Mouse (Mus musculus): Measurements from ENCODE around the gene Cnot10. TPM values are rescaled to one million over a fixed set of nuclear protein-coding genes. Genes with fewer than 3 reads are reported as not detected.

The Cnot10 gene
- polyA plus RNA-seq, 1 experiment: 34.5 TPM

GRCm38 (mm10) chr9:114647506-114648432 lies 7.8 kb upstream of the Cnot10 start:
- Histone ChIP-seq H3K4me1 (ENCODE audit: control insufficient read depth, insufficient read depth, low read length) (peaks cover 1% of the 10 kb centered on the region; the same call in 1 of the 2 replicates), H3K4me3 (replicated peaks; ENCODE audit: control insufficient read depth, low read depth, low read length) (no peak overlapping the region), H3K27ac (ENCODE audit: control insufficient read depth, insufficient read depth, low read depth, low read length, poor library complexity) (no peak overlapping the region)
- 79% methylated on average over 28 of the region's 28 CpGs for WGBS
- TF ChIP-seq POLR2A (IDR thresholded peaks at IDR 0.05; ENCODE audit: borderline replicate concordance, control insufficient read depth, low read depth, low read length) (no peak), CTCF (IDR thresholded peaks at IDR 0.05; ENCODE audit: control insufficient read depth, insufficient read depth, low read length) (no peak)

- H3K4me3 ChIP-seq (replicated peaks; ENCODE audit: control insufficient read depth, low read depth, low read length): no peak overlapping the region
- 76% methylated on average over 12 of the region's 12 CpGs for WGBS
- peaks cover 1% of the 10 kb centered on the region; the same call in 1 of the 2 replicates for H3K4me1 ChIP-seq (ENCODE audit: control insufficient read depth, insufficient read depth, low read length)
- H3K27ac ChIP-seq (ENCODE audit: control insufficient read depth, insufficient read depth, low read depth, low read length, poor library complexity): no peak overlapping the region
- TF ChIP-seq CTCF (IDR thresholded peaks at IDR 0.05; ENCODE audit: control insufficient read depth, insufficient read depth, low read length) (no peak), POLR2A (IDR thresholded peaks at IDR 0.05; ENCODE audit: borderline replicate concordance, control insufficient read depth, low read depth, low read length) (no peak)
These were observed 6.8 kb upstream of the Cnot10 start for GRCm38 (mm10) chr9:114646556-114647505.

- peak overlapping the region; percentile 82 for H3K27ac ChIP-seq (ENCODE audit: control insufficient read depth, insufficient read depth, low read depth, low read length, poor library complexity)
- 14% methylated on average over 18 of the region's 18 CpGs for WGBS
- peaks cover 2% of the 10 kb centered on the region for H3K4me1 ChIP-seq (ENCODE audit: control insufficient read depth, insufficient read depth, low read length)
- TF ChIP-seq POLR2A (IDR thresholded peaks at IDR 0.05; ENCODE audit: borderline replicate concordance, control insufficient read depth, low read depth, low read length) (no peak), CTCF (IDR thresholded peaks at IDR 0.05; ENCODE audit: control insufficient read depth, insufficient read depth, low read length) (no peak)
- peak overlapping the region; percentile 77 for H3K4me3 ChIP-seq (replicated peaks; ENCODE audit: control insufficient read depth, low read depth, low read length)
These were observed 717 bp downstream of the Cnot10 start for GRCm38 (mm10) chr9:114639186-114639748.

- Histone ChIP-seq H3K4me1 (ENCODE audit: control insufficient read depth, insufficient read depth, low read length) (peaks cover 2% of the 10 kb centered on the region), H3K27ac (ENCODE audit: control insufficient read depth, insufficient read depth, low read depth, low read length, poor library complexity) (no peak overlapping the region), H3K4me3 (replicated peaks; ENCODE audit: control insufficient read depth, low read depth, low read length) (no peak overlapping the region)
- TF ChIP-seq POLR2A (IDR thresholded peaks at IDR 0.05; ENCODE audit: borderline replicate concordance, control insufficient read depth, low read depth, low read length) (no peak), CTCF (IDR thresholded peaks at IDR 0.05; ENCODE audit: control insufficient read depth, insufficient read depth, low read length) (no peak)
- WGBS: 86% methylated on average over 3 of the region's 3 CpGs
These were observed 3.2 kb downstream of the Cnot10 start for GRCm38 (mm10) chr9:114636751-114637150.

GRCm38 (mm10) chr9:114636150-114636549 lies 3.8 kb downstream of the Cnot10 start:
- Histone ChIP-seq H3K4me1 (ENCODE audit: control insufficient read depth, insufficient read depth, low read length) (peaks cover 2% of the 10 kb centered on the region), H3K27ac (ENCODE audit: control insufficient read depth, insufficient read depth, low read depth, low read length, poor library complexity) (no peak overlapping the region), H3K4me3 (replicated peaks; ENCODE audit: control insufficient read depth, low read depth, low read length) (no peak overlapping the region)
- 80% methylated on average over 4 of the region's 4 CpGs for WGBS
- TF ChIP-seq CTCF (IDR thresholded peaks at IDR 0.05; ENCODE audit: control insufficient read depth, insufficient read depth, low read length) (no peak), POLR2A (IDR thresholded peaks at IDR 0.05; ENCODE audit: borderline replicate concordance, control insufficient read depth, low read depth, low read length) (no peak)

GRCm38 (mm10) chr9:114632331-114632730 lies 7.7 kb downstream of the Cnot10 start:
- Histone ChIP-seq H3K4me3 (replicated peaks; ENCODE audit: control insufficient read depth, low read depth, low read length) (no peak overlapping the region), H3K4me1 (ENCODE audit: control insufficient read depth, insufficient read depth, low read length) (no peaks in the 10 kb centered on the region), H3K27ac (ENCODE audit: control insufficient read depth, insufficient read depth, low read depth, low read length, poor library complexity) (no peak overlapping the region)
- 76% methylated on average over 4 of the region's 4 CpGs for WGBS
- TF ChIP-seq CTCF (IDR thresholded peaks at IDR 0.05; ENCODE audit: control insufficient read depth, insufficient read depth, low read length): no peak
- no peak for TF ChIP-seq POLR2A (IDR thresholded peaks at IDR 0.05; ENCODE audit: borderline replicate concordance, control insufficient read depth, low read depth, low read length)

GRCm38 (mm10) chr9:114626726-114627125 lies 13.3 kb downstream of the Cnot10 start:
- Histone ChIP-seq H3K4me1 (ENCODE audit: control insufficient read depth, insufficient read depth, low read length) (no peaks in the 10 kb centered on the region), H3K27ac (ENCODE audit: control insufficient read depth, insufficient read depth, low read depth, low read length, poor library complexity) (no peak overlapping the region), H3K4me3 (replicated peaks; ENCODE audit: control insufficient read depth, low read depth, low read length) (no peak overlapping the region)
- WGBS: 88% methylated on average over 4 of the region's 4 CpGs
- TF ChIP-seq POLR2A (IDR thresholded peaks at IDR 0.05; ENCODE audit: borderline replicate concordance, control insufficient read depth, low read depth, low read length) (no peak), CTCF (IDR thresholded peaks at IDR 0.05; ENCODE audit: control insufficient read depth, insufficient read depth, low read length) (no peak)
